Mouse (Mus musculus): ENCODE data around the gene Casp7. TPM values are rescaled to one million over a fixed set of nuclear protein-coding genes. Genes with fewer than 3 reads are reported as not detected.
A peak's percentile ranks its signal among the peaks of the same experiment; 100 is the strongest.
"Not testable (repeated sequence)": the region's sequence is repeated elsewhere in the genome, so short reads cannot be mapped to it uniquely, and the experiment has no call there.

The Casp7 gene
- total RNA-seq, 2 experiments from 2014 or later: 30.3 to 35.8 TPM

GRCm38 (mm10) chr19:56381407-56381806 lies 15.5 kb upstream of the Casp7 start:
- ATAC-seq (ENCODE audit: poor library complexity, severe bottlenecking): no peak

GRCm38 (mm10) chr19:56385546-56385945 lies 11.4 kb upstream of the Casp7 start:
- ATAC-seq (ENCODE audit: poor library complexity, severe bottlenecking): no peak

GRCm38 (mm10) chr19:56386095-56386494 lies 10.8 kb upstream of the Casp7 start:
- no peak for ATAC-seq (ENCODE audit: poor library complexity, severe bottlenecking)

GRCm38 (mm10) chr19:56387726-56388302 lies 9.1 kb upstream of the Casp7 start:
- ATAC-seq (ENCODE audit: poor library complexity, severe bottlenecking): no peak

GRCm38 (mm10) chr19:56389176-56389575 lies 7.8 kb upstream of the Casp7 start:
- no peak for ATAC-seq (ENCODE audit: poor library complexity, severe bottlenecking)

GRCm38 (mm10) chr19:56389879-56390278 lies 7.0 kb upstream of the Casp7 start, which contains the start of gene Nrap:
Gene Nrap (minus strand): TSS chr19:56390037.
- ATAC-seq (ENCODE audit: poor library complexity, severe bottlenecking): no peak

- ATAC-seq (ENCODE audit: poor library complexity, severe bottlenecking): peak; percentile 89
Observed at GRCm38 (mm10) chr19:56391307-56392046, 5.5 kb upstream of the Casp7 start.

GRCm38 (mm10) chr19:56393311-56393866 lies 3.5 kb upstream of the Casp7 start:
- no peak for ATAC-seq (ENCODE audit: poor library complexity, severe bottlenecking)

GRCm38 (mm10) chr19:56395183-56395935 lies 1.6 kb upstream of the Casp7 start:
- ATAC-seq (ENCODE audit: poor library complexity, severe bottlenecking): no peak

GRCm38 (mm10) chr19:56396227-56396626 lies 702 bp upstream of the Casp7 start:
- ATAC-seq (ENCODE audit: poor library complexity, severe bottlenecking): 0 out of 2 replicates have a peak, but pooled peaks have one; percentile 9

GRCm38 (mm10) chr19:56397663-56398527 lies 966 bp downstream of the Casp7 start:
- ATAC-seq (ENCODE audit: poor library complexity, severe bottlenecking): peak; percentile 28; the same call in 1 of the 2 replicates

GRCm38 (mm10) chr19:56398528-56398795 lies 1.5 kb downstream of the Casp7 start:
- no peak for ATAC-seq (ENCODE audit: poor library complexity, severe bottlenecking)

GRCm38 (mm10) chr19:56400200-56400599 lies 3.3 kb downstream of the Casp7 start:
- ATAC-seq (ENCODE audit: poor library complexity, severe bottlenecking): peak; percentile 77

GRCm38 (mm10) chr19:56401864-56402263 lies 4.9 kb downstream of the Casp7 start:
- no peak for ATAC-seq (ENCODE audit: poor library complexity, severe bottlenecking)

GRCm38 (mm10) chr19:56405824-56406223 lies 8.9 kb downstream of the Casp7 start:
- no peak for ATAC-seq (ENCODE audit: poor library complexity, severe bottlenecking)

- ATAC-seq (ENCODE audit: poor library complexity, severe bottlenecking): no peak
Observed at GRCm38 (mm10) chr19:56406581-56406980, 9.7 kb downstream of the Casp7 start.

- not testable (repeated sequence) for ATAC-seq (ENCODE audit: poor library complexity, severe bottlenecking)
Observed at GRCm38 (mm10) chr19:56409884-56410283, 13.0 kb downstream of the Casp7 start.

GRCm38 (mm10) chr19:56418404-56418803 lies 21.5 kb downstream of the Casp7 start:
- no peak for ATAC-seq (ENCODE audit: poor library complexity, severe bottlenecking)

GRCm38 (mm10) chr19:56419452-56419851 lies 22.5 kb downstream of the Casp7 start:
- ATAC-seq (ENCODE audit: poor library complexity, severe bottlenecking): no peak

- ATAC-seq (ENCODE audit: poor library complexity, severe bottlenecking): no peak
Observed at GRCm38 (mm10) chr19:56420345-56420744, 23.4 kb downstream of the Casp7 start.

All from megakaryocyte, adult 5-6 weeks (primary cell).